Mouse (Mus musculus) kidney, adult 2 months (tissue): Measurements from ENCODE around the gene E130114P18Rik. TPM values are rescaled to one million over a fixed set of nuclear protein-coding genes. Genes with fewer than 3 reads are reported as not detected.
A peak's percentile ranks its signal among the peaks of the same experiment; 100 is the strongest.

Experiments used
- DNase-seq: peaks from one replicate; pipeline ENCODE4 v3.0.0; 2021
- H3K27ac ChIP-seq: fragments of 200-500 bp; 2 replicates; pipeline ENCODE4 v1.5.1; 2012; ENCODE audit warnings: low read depth, low read length, control low read depth, inconsistent platforms; ENCODE audit not compliant: insufficient read depth
- H3K27me3 ChIP-seq: fragments of 200-500 bp; replicated peaks from 2 replicates; pipeline ENCODE4 v1.6.1; 2012; ENCODE audit warnings: mild to moderate bottlenecking, moderate library complexity, low read length, inconsistent platforms; ENCODE audit not compliant: control insufficient read depth, insufficient read depth
- H3K36me3 ChIP-seq: fragments of 200-500 bp; 2 replicates; pipeline ENCODE4 v1.6.1; 2012; ENCODE audit warnings: mild to moderate bottlenecking, moderate library complexity, low read length, inconsistent platforms; ENCODE audit not compliant: control insufficient read depth, insufficient read depth
- H3K4me1 ChIP-seq: fragments of 200-500 bp; 2 replicates; pipeline ENCODE4 v1.6.1; 2011; ENCODE audit warnings: low read length; ENCODE audit not compliant: control insufficient read depth, insufficient read depth
- H3K4me3 ChIP-seq: fragments of 200-500 bp; 2 replicates; pipeline ENCODE4 v1.5.1; 2011; ENCODE audit warnings: mild to moderate bottlenecking, low read depth, low read length, control low read depth; ENCODE audit not compliant: insufficient read depth
- CTCF ChIP-seq: fragments of 200-500 bp; conservative IDR thresholded peaks from 2 replicates; pipeline ENCODE4 v1.5.1; 2011; ENCODE audit warnings: low read depth, mild to moderate bottlenecking, control low read depth, low read length, moderate library complexity, mixed read lengths; ENCODE audit not compliant: insufficient read depth, insufficient read length
- POLR2A ChIP-seq: fragments of 200-500 bp; IDR thresholded peaks from one replicate; pipeline ENCODE4 v1.6.1; 2011; ENCODE audit warnings: low read depth, low read length, control low read depth
- WGBS: fragments of 180-500 bp; shearing (Covaris S2); methylation state at CpG from one replicate; pipeline ENCODE4 v1.1.7; 2018; 5-methylcytosine and 5-hydroxymethylcytosine counted together
- polyA plus RNA-seq: library from polyadenylated mRNA; depleted of rRNA; stranded (reverse); fragments of >200 nt; gene quantifications from 2 replicates; pipeline ENCODE4 v1.2.3, GENCODE M21; 2012

Gene E130114P18Rik
- polyA plus RNA-seq, 1 experiment, result 0.45 TPM

- H3K27me3 ChIP-seq, result no peaks in the 10 kb centered on the region; the same call in 1 of the 2 replicates
- peaks cover 3% of the 10 kb centered on the region; the same call in 1 of the 2 replicates for H3K4me1 ChIP-seq
- no peaks in the 10 kb centered on the region for H3K36me3 ChIP-seq
- WGBS, result 91% methylated on average over 7 of the region's 7 CpGs
- H3K4me3 ChIP-seq, result no peak overlapping the region
- no peak for DNase-seq
- H3K27ac ChIP-seq, result no peak overlapping the region
- TF ChIP-seq POLR2A, result no peak
- TF ChIP-seq CTCF, result no peak
These were observed 192.7 kb downstream of the E130114P18Rik start for GRCm38 (mm10) chr4:97585170-97585569.

GRCm38 (mm10) chr4:97584445-97585130 is 193.3 kb downstream of the E130114P18Rik start:
- Histone ChIP-seq H3K4me1 (peaks cover 3% of the 10 kb centered on the region; the same call in 1 of the 2 replicates), H3K4me3 (no peak overlapping the region), H3K36me3 (no peaks in the 10 kb centered on the region), H3K27ac (no peak overlapping the region), H3K27me3 (no peaks in the 10 kb centered on the region; the same call in 1 of the 2 replicates)
- TF ChIP-seq POLR2A, result no peak
- no peak for TF ChIP-seq CTCF
- no peak for DNase-seq
- WGBS, result 79% methylated on average over 9 of the region's 9 CpGs

GRCm38 (mm10) chr4:97582796-97583430 is 195.0 kb downstream of the E130114P18Rik start:
- no peak overlapping the region for H3K4me3 ChIP-seq
- no peak overlapping the region for H3K27ac ChIP-seq
- peak; percentile 2 for DNase-seq
- TF ChIP-seq CTCF, result no peak
- TF ChIP-seq POLR2A, result no peak
- H3K36me3 ChIP-seq, result no peaks in the 10 kb centered on the region
- H3K4me1 ChIP-seq, result peaks cover 3% of the 10 kb centered on the region; the same call in 1 of the 2 replicates
- 31% methylated on average over 15 of the region's 15 CpGs for WGBS
- no peaks in the 10 kb centered on the region; the same call in 1 of the 2 replicates for H3K27me3 ChIP-seq

GRCm38 (mm10) chr4:97582064-97582415 is 195.8 kb downstream of the E130114P18Rik start:
- H3K27ac ChIP-seq, result no peak overlapping the region
- WGBS, result 52% methylated on average over 3 of the region's 3 CpGs
- TF ChIP-seq CTCF, result no peak
- no peak for TF ChIP-seq POLR2A

GRCm38 (mm10) chr4:97581314-97582063 is 196.4 kb downstream of the E130114P18Rik start:
- Histone ChIP-seq H3K27ac (no peak overlapping the region), H3K27me3 (no peaks in the 10 kb centered on the region; the same call in 1 of the 2 replicates), H3K36me3 (no peaks in the 10 kb centered on the region), H3K4me3 (no peak overlapping the region), H3K4me1 (peaks cover 3% of the 10 kb centered on the region; the same call in 1 of the 2 replicates)
- WGBS, result 67% methylated on average over 12 of the region's 12 CpGs
- no peak for TF ChIP-seq CTCF
- no peak for TF ChIP-seq POLR2A
- DNase-seq, result no peak

More at GRCm38 (mm10) chr4:97582064-97582415, 195.8 kb downstream of the E130114P18Rik start:
- Histone ChIP-seq H3K4me3 (no peak overlapping the region), H3K27me3 (no peaks in the 10 kb centered on the region; the same call in 1 of the 2 replicates), H3K4me1 (peaks cover 3% of the 10 kb centered on the region; the same call in 1 of the 2 replicates), H3K36me3 (no peaks in the 10 kb centered on the region)
- no peak for DNase-seq

GRCm38 (mm10) chr4:97580906-97581305 is 197.0 kb downstream of the E130114P18Rik start:
- WGBS, result 85% methylated on average over 7 of the region's 7 CpGs
- Histone ChIP-seq H3K36me3 (no peaks in the 10 kb centered on the region), H3K27ac (no peak overlapping the region), H3K4me1 (peaks cover 3% of the 10 kb centered on the region; the same call in 1 of the 2 replicates), H3K4me3 (no peak overlapping the region), H3K27me3 (no peaks in the 10 kb centered on the region; the same call in 1 of the 2 replicates)
- no peak for DNase-seq
- TF ChIP-seq CTCF, result no peak
- no peak for TF ChIP-seq POLR2A

GRCm38 (mm10) chr4:97578571-97579165 is 199.2 kb downstream of the E130114P18Rik start:
- 88% methylated on average over 9 of the region's 9 CpGs for WGBS
- Histone ChIP-seq H3K27me3 (no peaks in the 10 kb centered on the region; the same call in 1 of the 2 replicates), H3K36me3 (no peaks in the 10 kb centered on the region), H3K4me3 (no peak overlapping the region), H3K4me1 (peaks cover 3% of the 10 kb centered on the region; the same call in 1 of the 2 replicates), H3K27ac (no peak overlapping the region)
- no peak for TF ChIP-seq CTCF
- no peak for TF ChIP-seq POLR2A
- DNase-seq, result no peak
